Mouse (Mus musculus) splenic B cell, adult 2 months (primary cell): ENCODE data around the gene Nr2c2.
"Not testable (repeated sequence)": the region's sequence is repeated elsewhere in the genome, so short reads cannot be mapped to it uniquely, and the experiment has no call there.

Experiments
- DNase-seq: peaks from one replicate; pipeline ENCODE4 v3.0.0-alpha.2; 2011; ENCODE audit warnings: low read depth, low spot score
- H3K27me3 ChIP-seq: 2 replicates; pipeline ENCODE4 v1.6.1; 2012; ENCODE audit warnings: mild to moderate bottlenecking, low read length, moderate library complexity, mixed read lengths; ENCODE audit not compliant: control insufficient read depth, poor library complexity, insufficient read depth, severe bottlenecking
- H3K36me3 ChIP-seq: 2 replicates; pipeline ENCODE4 v1.6.1; 2012; ENCODE audit warnings: mild to moderate bottlenecking, low read length, moderate library complexity, mixed read lengths; ENCODE audit not compliant: control insufficient read depth, poor library complexity, insufficient read depth, severe bottlenecking

The Nr2c2 gene

GRCm38 (mm10) chr6:92091130-92091591 lies at the start of gene Nr2c2:
Nr2c2 (plus strand) TSS chr6:92091390.
- Histone ChIP-seq H3K27me3 (no peaks in the 10 kb centered on the region), H3K36me3 (no peaks in the 10 kb centered on the region)
- DNase-seq: peak; percentile 84

- Histone ChIP-seq H3K27me3 (no peaks in the 10 kb centered on the region), H3K36me3 (no peaks in the 10 kb centered on the region)
- no peak for DNase-seq
Observed at GRCm38 (mm10) chr6:92042055-92042454, 49.1 kb upstream of the Nr2c2 start.

GRCm38 (mm10) chr6:92042850-92043249 lies 48.3 kb upstream of the Nr2c2 start:
- H3K27me3 ChIP-seq: no peaks in the 10 kb centered on the region
- DNase-seq: no peak
- H3K36me3 ChIP-seq: no peaks in the 10 kb centered on the region

DNA sequence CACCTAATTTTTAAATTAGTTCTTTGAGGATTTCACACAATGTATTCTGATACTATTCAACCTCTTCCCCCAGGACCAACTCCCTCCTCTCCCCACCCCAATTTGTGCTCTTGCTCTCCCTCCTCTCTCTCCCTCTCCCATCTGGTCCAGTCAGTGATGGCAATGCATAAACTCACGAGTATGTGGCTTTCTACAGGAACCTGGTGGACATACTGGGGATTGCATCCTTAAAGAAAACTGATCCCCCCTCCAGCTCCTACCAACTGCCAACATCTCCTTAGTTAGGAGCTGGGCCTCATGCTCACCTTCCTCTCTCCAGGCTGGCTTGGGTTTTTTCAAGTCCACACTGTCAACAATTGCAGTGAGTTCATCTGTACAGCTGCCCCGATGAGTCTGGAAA lies 33.4 kb upstream of the Nr2c2 start:
- Histone ChIP-seq H3K27me3 (no peaks in the 10 kb centered on the region), H3K36me3 (no peaks in the 10 kb centered on the region)
- DNase-seq: peak; percentile 16

- no peaks in the 10 kb centered on the region for H3K36me3 ChIP-seq
- DNase-seq: no peak
- H3K27me3 ChIP-seq: no peaks in the 10 kb centered on the region
Observed at GRCm38 (mm10) chr6:92061725-92062124, 29.5 kb upstream of the Nr2c2 start.

- Histone ChIP-seq H3K36me3 (no peaks in the 10 kb centered on the region), H3K27me3 (no peaks in the 10 kb centered on the region)
- DNase-seq: no peak
Observed at GRCm38 (mm10) chr6:92063452-92063851, 27.7 kb upstream of the Nr2c2 start.

DNA sequence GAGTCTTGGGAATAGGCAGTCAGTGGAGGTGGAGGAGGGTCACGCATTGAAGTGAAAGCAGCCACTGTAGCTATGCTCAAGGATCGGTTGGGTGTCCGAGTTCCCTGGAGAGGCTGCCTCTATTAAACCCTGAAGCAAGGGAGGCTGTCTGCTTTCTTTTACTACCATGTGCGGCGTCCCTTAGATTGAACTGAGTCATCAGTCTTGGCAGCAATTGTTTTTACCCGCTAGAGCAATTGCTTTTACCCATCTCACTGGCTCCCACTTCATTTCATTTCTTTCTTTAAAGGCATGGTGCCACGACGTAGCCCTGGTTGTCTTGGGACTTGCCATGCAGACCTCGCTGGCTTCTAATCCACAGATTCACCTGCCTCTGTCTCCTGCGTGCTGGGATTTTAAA lies 27.1 kb upstream of the Nr2c2 start:
- no peak for DNase-seq
- Histone ChIP-seq H3K27me3 (no peaks in the 10 kb centered on the region), H3K36me3 (no peaks in the 10 kb centered on the region)

DNA sequence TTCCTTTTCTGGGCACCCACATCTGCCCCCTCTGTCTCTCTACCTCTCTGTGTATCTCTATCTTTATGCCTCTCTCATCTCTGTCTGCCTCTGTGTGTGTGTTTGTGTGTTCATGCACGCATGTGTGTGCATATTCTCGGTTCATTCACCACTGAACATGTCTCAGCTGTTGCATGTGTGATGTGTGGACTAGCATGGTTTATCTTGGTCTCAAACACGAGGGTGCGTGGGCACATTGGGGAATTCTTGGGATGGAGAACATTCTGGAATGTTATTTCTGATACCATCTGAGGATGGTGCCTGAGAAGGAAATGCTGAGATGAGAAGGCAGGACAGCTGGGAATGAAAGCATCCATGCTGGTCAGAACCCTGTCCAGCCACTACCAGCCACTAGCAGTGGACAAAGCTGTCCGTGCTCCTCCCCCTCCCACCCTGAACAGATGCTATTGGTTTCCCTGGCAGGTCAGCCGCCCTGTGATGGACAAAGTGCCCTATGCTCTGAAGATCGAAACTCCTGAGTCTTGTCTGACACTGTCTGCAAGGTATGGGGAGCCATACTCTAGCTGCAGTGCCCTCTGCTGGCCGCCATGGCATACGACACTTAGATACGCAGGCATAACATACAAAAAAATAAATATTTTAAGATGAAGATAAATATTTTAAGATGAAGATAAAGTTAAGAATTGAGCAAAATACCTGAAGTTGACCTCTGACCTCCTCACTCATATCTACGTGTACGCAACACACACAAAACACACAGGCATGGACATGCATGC lies 25.3 kb upstream of the Nr2c2 start:
- DNase-seq: peak; percentile 44
- Histone ChIP-seq H3K36me3 (no peaks in the 10 kb centered on the region), H3K27me3 (no peaks in the 10 kb centered on the region)

DNA sequence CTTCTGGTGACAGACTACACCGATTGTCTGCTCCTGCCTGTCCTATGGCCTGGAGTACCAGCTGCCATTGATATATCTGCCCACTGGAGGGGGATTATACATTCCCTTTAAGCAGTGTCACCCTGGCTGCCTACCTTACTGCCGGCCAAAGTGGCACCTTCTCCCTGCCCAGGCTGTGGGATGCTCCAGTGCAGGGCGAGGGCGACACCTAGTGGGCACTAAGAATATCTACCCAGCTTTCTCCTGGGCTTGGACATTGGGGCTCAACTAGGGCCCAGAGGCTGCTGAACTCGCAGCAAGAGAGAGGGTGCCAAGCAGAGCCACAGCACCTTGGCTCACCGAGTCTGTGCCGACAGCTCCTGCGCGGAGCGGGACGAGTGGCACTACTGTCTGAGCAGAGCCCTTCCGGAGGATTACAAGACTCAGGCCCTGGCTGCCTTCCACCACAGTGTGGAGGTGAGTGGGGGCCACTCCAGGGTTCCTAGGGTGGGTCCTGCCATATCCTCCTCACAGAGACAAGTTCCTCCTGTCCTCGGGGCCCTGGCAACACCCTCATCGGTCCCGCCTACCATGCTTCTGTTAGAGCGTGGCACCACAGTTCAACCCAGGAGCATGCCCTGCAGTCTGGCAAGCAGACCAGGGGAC lies 23.9 kb upstream of the Nr2c2 start:
- no peaks in the 10 kb centered on the region for H3K36me3 ChIP-seq
- DNase-seq: peak; percentile 80
- H3K27me3 ChIP-seq: no peaks in the 10 kb centered on the region

DNA sequence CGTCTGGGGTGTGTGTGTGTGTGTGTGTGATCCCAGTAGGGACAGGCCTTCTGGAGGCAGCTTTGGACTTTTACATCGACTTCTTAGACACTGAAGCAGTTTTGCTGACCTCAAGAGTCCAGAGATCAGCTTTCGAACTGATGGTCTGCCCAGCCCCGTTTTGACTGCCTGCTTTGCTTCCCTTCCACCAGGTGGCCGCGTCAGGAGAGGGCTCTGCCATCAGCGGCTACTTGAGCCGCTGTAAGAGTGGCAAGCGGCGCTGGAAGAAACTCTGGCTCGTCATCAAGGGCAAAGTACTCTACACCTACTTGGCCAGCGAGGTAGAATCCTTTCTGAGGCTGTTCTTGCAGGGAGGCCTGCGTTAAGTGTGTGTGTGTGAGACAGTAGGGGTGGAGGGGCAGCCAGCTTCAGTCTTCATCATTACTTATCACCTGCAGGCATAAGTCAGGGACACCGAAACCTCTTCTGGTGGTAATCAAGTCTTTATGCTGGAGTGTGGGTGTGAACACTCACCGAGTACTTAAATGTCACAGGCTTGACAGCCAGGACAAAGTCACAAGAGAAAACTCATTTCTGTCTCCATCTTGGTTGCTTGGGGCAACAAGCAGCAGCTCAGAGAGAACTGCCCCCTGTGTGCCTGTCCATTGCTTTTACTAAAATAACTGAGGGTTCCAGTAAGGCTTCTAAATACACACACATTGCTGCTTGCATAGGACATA lies 19.9 kb upstream of the Nr2c2 start:
- H3K36me3 ChIP-seq: no peaks in the 10 kb centered on the region
- DNase-seq: no peak
- no peaks in the 10 kb centered on the region for H3K27me3 ChIP-seq

- H3K27me3 ChIP-seq: no peaks in the 10 kb centered on the region
- no peaks in the 10 kb centered on the region for H3K36me3 ChIP-seq
- no peak for DNase-seq
Observed at GRCm38 (mm10) chr6:92080730-92081129, 10.5 kb upstream of the Nr2c2 start.

DNA sequence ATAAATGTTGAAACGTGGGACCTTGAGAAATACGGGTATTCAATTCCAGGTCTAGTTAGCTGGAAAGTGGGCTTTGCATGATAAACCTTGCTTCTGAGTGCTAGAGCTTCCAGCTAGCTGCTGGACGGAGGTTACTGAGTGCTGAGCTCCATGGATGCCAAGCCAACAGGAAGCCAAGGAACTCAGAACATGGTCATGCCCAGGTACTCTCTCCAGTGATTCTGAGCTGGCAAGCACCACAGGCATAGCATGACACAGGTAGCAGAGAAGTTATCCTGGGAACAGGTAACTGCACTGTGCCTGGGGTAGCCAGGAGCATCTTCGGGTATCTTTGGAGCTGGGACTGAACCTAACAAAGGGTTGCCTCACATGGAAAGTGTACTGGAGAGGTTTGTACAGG lies 8.4 kb upstream of the Nr2c2 start:
- H3K36me3 ChIP-seq: no peaks in the 10 kb centered on the region
- DNase-seq: no peak
- H3K27me3 ChIP-seq: no peaks in the 10 kb centered on the region

DNA sequence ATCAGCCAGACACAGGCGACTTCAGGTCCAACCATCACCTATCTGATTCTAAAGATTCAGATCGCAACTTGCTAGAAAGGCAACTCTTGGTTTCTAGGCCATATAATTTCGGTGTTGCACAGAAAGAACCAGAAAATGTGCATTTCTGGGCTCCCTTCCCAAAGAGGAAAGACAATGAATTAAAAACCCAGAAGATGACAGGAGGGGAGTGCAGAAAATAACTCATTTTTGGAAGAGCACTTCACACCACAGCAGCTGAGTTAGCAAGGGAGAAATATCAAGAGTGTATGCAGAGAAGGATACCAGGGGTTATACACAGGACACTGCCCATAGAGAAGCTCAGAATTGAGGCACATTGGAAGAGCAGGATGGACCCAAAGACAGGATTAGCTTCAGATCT lies 6.3 kb upstream of the Nr2c2 start:
- Histone ChIP-seq H3K27me3 (no peaks in the 10 kb centered on the region), H3K36me3 (no peaks in the 10 kb centered on the region)
- no peak for DNase-seq

DNA sequence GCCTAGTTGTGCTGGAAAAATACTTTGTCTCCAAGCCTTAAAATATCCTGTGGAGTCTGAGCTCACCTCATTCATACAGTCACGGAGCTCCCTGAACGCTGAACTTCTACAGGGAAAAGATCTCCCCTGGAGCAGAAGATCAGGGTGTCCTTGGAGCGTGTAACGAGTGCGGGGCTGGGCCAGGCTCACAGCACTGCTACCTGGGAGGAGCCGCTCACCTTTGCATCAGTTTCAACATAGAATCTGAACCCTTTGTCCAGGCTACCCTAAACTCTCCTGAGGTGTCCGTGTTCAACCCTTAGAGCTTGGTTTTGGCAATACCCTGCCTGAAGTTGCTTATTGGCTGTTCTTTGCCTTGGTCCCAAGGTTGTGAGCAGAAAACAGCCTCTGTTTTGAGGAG lies 2.0 kb upstream of the Nr2c2 start:
- DNase-seq, H3K27me3 ChIP-seq, H3K36me3 ChIP-seq: not testable (repeated sequence)

DNA sequence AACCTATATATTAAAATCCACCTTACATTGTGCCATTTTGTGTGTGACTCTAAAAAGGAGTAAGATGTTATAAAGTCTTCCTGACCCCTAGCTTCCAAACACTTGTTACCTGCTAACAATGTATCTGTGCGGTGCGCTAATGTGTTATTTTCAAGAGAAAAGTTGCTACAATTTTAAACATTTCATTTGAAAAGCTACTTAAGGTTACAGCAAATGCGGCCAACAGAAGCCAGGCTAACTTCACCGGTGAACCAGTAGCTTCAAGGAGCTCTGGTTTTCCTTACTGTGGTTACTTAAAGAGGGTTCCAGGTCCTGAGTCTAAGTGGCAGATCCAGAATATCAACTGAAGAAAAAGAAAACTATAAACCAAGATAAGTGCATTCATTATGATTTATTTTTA lies 1.2 kb upstream of the Nr2c2 start:
- Histone ChIP-seq H3K36me3 (no peaks in the 10 kb centered on the region), H3K27me3 (no peaks in the 10 kb centered on the region)
- no peak for DNase-seq
